Mouse (Mus musculus) hindbrain, postnatal 0 days (tissue): ENCODE measurements around the gene Ppcdc. TPM values are rescaled to one million over a fixed set of nuclear protein-coding genes. Genes with fewer than 3 reads are reported as not detected.

Source experiments
- ATAC-seq: fragments of 200-750 bp; cut with Nextera tagmentation; 2 replicates; pipeline ENCODE4 v1.8.0; 2017; ENCODE audit warnings: mild to moderate bottlenecking, moderate TSS enrichment, moderate library complexity
- DNase-seq: peaks from one replicate; pipeline ENCODE4 v3.0.0-alpha.2; 2015; ENCODE audit warnings: low spot score
- H3K27ac ChIP-seq: fragments of 300-500 bp; sonication (generic); 2 replicates; pipeline ENCODE4 v1.5.1; 2014; ENCODE audit warnings: mild to moderate bottlenecking
- H3K27me3 ChIP-seq: fragments of 300-500 bp; sonication (generic); 2 replicates; pipeline ENCODE4 v1.6.1; 2014; ENCODE audit warnings: low read length, mixed read lengths; ENCODE audit not compliant: insufficient read depth
- H3K36me3 ChIP-seq: fragments of 300-500 bp; sonication (generic); 2 replicates; pipeline ENCODE4 v1.6.1; 2014; ENCODE audit warnings: low read length, mixed read lengths; ENCODE audit not compliant: insufficient read depth
- H3K4me1 ChIP-seq: fragments of 300-500 bp; sonication (generic); 2 replicates; pipeline ENCODE4 v1.6.1; 2014; ENCODE audit warnings: antibody characterized with exemption, low read length, mixed read lengths; ENCODE audit not compliant: insufficient read depth
- H3K4me2 ChIP-seq: fragments of 300-500 bp; sonication (generic); 2 replicates; pipeline ENCODE4 v1.6.1; 2014; ENCODE audit warnings: low read depth, mild to moderate bottlenecking, low read length, moderate library complexity, mixed read lengths
- H3K4me3 ChIP-seq: fragments of 300-500 bp; sonication (generic); 2 replicates; pipeline ENCODE4 v1.5.1; 2014; ENCODE audit warnings: low read length
- H3K9ac ChIP-seq: fragments of 300-500 bp; sonication (generic); replicated peaks from 2 replicates; pipeline ENCODE4 v1.6.1; 2014; ENCODE audit warnings: mild to moderate bottlenecking, low read length, moderate library complexity, mixed read lengths
- H3K9me3 ChIP-seq: fragments of 300-500 bp; sonication (generic); 2 replicates; pipeline ENCODE4 v1.6.1; 2016; ENCODE audit warnings: low read length, mixed read lengths
- CTCF ChIP-seq: IDR thresholded peaks from 2 replicates; pipeline ENCODE4 v1.5.1; 2016; ENCODE audit warnings: antibody characterized with exemption, control low read depth, low read depth
- WGBS: fragments of 180-500 bp; shearing (Covaris S2); extraction: QIAGEN DNeasy Blood & Tissue Kit; methylation state at CpG from one replicate; pipeline ENCODE4 v1.1.7; 2014; 5-methylcytosine and 5-hydroxymethylcytosine counted together
- polyA plus RNA-seq: library from polyadenylated mRNA; unstranded; fragments of >200 nt; fragmentation: Nextera tagmentation; extraction: Ambion mirVana; gene quantifications from 2 replicates; pipeline ENCODE4 v1.2.1, GENCODE M21; 2015
- total RNA-seq: library from RNA; depleted of rRNA; stranded (reverse); fragments of >200 nt; gene quantifications from 2 replicates; pipeline ENCODE4 v1.2.3, GENCODE M21; 2014; rRNA removed

The Ppcdc gene
- total and polyA plus RNA-seq, 2 experiments from 2014 or later = 16.5 to 25.8 TPM

- H3K4me2 ChIP-seq = no peak overlapping the region
- DNase-seq = no peak
- no peak for TF ChIP-seq CTCF
- no peak overlapping the region for H3K27ac ChIP-seq
- no peaks in the 10 kb centered on the region for H3K36me3 ChIP-seq
- no peak for ATAC-seq
- WGBS = 86% methylated on average over 3 of the region's 3 CpGs
- no peak overlapping the region for H3K9ac ChIP-seq
- H3K27me3 ChIP-seq = no peaks in the 10 kb centered on the region
- H3K9me3 ChIP-seq = no peaks in the 10 kb centered on the region
- no peaks in the 10 kb centered on the region for H3K4me1 ChIP-seq
- no peak overlapping the region for H3K4me3 ChIP-seq
Measured at GRCm38 (mm10) chr9:57342186-57342585, 97.7 kb downstream of the Ppcdc start.

DNA sequence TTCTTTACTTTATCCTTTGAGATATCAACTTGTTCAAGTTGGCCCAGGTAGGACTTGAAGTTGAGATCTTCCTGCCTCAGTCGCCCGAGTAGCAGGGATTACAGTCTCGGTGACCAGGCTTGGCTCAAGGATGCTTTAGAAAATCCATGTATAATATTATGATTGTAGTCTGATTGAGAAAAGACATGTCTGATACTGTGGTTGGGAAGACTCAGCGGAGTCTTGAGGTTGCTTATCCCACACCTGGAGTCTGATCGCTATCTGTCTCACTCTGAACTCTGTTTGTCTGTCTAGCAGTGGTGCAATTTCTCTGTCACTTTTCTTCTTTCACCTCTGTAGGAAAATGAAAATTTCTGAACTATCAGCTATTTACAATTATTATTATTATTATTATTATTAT, 99.6 kb downstream of the Ppcdc start:
- no peak overlapping the region for H3K27ac ChIP-seq
- no peak overlapping the region for H3K4me2 ChIP-seq
- no peak overlapping the region for H3K4me3 ChIP-seq
- no peaks in the 10 kb centered on the region for H3K4me1 ChIP-seq
- no peaks in the 10 kb centered on the region for H3K36me3 ChIP-seq
- no peaks in the 10 kb centered on the region for H3K9me3 ChIP-seq
- no peak for DNase-seq
- no peak for TF ChIP-seq CTCF
- no peak overlapping the region for H3K9ac ChIP-seq
- 94% methylated on average over 5 of the region's 5 CpGs for WGBS
- H3K27me3 ChIP-seq = no peaks in the 10 kb centered on the region
- no peak for ATAC-seq

DNA sequence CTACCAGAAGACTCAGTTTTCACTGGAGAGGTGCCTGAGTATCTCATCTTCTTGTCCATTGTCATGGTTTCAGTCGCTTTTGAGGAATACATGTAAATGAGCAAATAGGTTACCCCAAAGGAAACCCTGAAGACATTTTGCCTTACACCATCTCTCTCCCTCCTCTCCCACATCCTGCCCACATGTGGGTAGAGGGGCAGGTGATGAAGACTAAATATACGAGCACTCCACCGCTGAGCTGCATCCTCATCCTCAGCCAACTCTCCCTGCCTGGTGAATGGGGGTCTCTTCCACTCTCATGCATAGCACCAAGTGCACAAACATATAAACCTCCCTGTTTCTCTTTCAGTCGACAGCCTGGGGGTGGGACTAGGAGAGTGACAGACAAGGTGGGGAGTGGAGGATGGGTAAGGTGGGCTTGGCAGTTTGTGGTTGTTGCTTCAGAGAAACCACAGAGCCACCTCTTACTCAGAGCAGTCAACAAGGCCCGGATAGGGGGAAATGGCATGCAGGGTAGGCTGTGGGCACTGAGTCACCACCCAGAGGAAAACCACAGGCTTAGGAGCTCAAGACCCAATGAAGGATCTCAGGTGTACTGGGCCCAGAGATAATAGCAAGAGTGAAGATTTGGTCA, 100.2 kb downstream of the Ppcdc start:
- no peaks in the 10 kb centered on the region for H3K36me3 ChIP-seq
- no peak overlapping the region for H3K9ac ChIP-seq
- TF ChIP-seq CTCF = no peak
- no peak overlapping the region for H3K4me3 ChIP-seq
- H3K9me3 ChIP-seq = no peaks in the 10 kb centered on the region
- ATAC-seq = no peak
- WGBS = 80% methylated on average over 5 of the region's 5 CpGs
- no peaks in the 10 kb centered on the region for H3K27me3 ChIP-seq
- H3K27ac ChIP-seq = no peak overlapping the region
- H3K4me2 ChIP-seq = no peak overlapping the region
- no peak for DNase-seq
- no peaks in the 10 kb centered on the region for H3K4me1 ChIP-seq

DNA sequence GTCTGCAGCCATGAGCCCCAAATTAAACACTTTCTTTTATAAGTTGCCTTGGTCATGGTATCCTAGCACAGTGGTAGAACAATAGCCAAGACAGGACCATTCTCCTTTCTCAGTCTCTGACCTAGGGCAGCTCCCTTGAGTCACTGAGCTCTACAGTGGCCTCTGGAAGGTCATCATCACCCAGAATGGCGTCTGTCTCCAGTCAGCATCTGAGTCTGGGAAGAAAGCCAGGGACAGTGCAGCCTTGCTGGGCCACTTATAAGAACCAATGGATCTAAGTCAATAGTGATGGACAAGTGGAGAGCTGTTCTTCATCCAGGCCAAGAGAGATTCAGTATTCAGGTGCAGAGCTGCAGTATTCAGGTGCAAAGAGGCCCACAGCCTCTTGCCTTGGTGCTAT, 101.2 kb downstream of the Ppcdc start:
- ATAC-seq (no peak), DNase-seq (no peak)
- Histone ChIP-seq H3K4me3 (no peak overlapping the region), H3K4me2 (no peak overlapping the region), H3K36me3 (no peaks in the 10 kb centered on the region), H3K4me1 (no peaks in the 10 kb centered on the region), H3K27me3 (no peaks in the 10 kb centered on the region), H3K9ac (no peak overlapping the region), H3K9me3 (no peaks in the 10 kb centered on the region), H3K27ac (no peak overlapping the region)
- TF ChIP-seq CTCF = no peak
- WGBS = 77% methylated on average over 1 of the region's 1 CpGs

Other genes starting within 250 kb of the Ppcdc start
- gene Trcg1, start 203.6 kb downstream of the Ppcdc start, total RNA-seq = not detected in 2 replicates
- gene Trcg1, start 203.6 kb downstream of the Ppcdc start, polyA plus RNA-seq = not detected in 2 replicates
- gene 1700017B05Rik, start 177.5 kb downstream of the Ppcdc start, total RNA-seq = 10.6 and 14.7 TPM in 2 replicates
- gene 1700017B05Rik, start 177.5 kb downstream of the Ppcdc start, polyA plus RNA-seq = 5.2 and 5.3 TPM in 2 replicates
- 366 and 375 TPM in 2 replicates for gene Scamp5, start 27.9 kb upstream of the Ppcdc start, total RNA-seq
- 154 and 163 TPM in 2 replicates for gene Scamp5, start 27.9 kb upstream of the Ppcdc start, polyA plus RNA-seq
- 11.7 and 19.6 TPM in 2 replicates for gene Rpp25, start 63.9 kb upstream of the Ppcdc start, total RNA-seq
- 15.2 and 17.0 TPM in 2 replicates for gene Rpp25, start 63.9 kb upstream of the Ppcdc start, polyA plus RNA-seq
- gene Cox5a, start 81.2 kb upstream of the Ppcdc start, total RNA-seq = 212 and 237 TPM in 2 replicates
- 1,238 and 1,244 TPM in 2 replicates for gene Cox5a, start 81.2 kb upstream of the Ppcdc start, polyA plus RNA-seq
- 14.6 and 21.5 TPM in 2 replicates for gene Fam219b, start 97.4 kb upstream of the Ppcdc start, total RNA-seq
- gene Fam219b, start 97.4 kb upstream of the Ppcdc start, polyA plus RNA-seq = 22.2 and 23.2 TPM in 2 replicates
- gene Mpi, start 112.6 kb upstream of the Ppcdc start, total RNA-seq = 67.9 and 78.6 TPM in 2 replicates
- 61.5 and 64.6 TPM in 2 replicates for gene Mpi, start 112.6 kb upstream of the Ppcdc start, polyA plus RNA-seq
- 50.5 and 53.1 TPM in 2 replicates for gene Scamp2, start 120.8 kb upstream of the Ppcdc start, total RNA-seq
- 47.4 and 49.3 TPM in 2 replicates for gene Scamp2, start 120.8 kb upstream of the Ppcdc start, polyA plus RNA-seq
- gene Ulk3, start 149.3 kb upstream of the Ppcdc start, total RNA-seq = 21.1 and 27.3 TPM in 2 replicates
- gene Ulk3, start 149.3 kb upstream of the Ppcdc start, polyA plus RNA-seq = 18.5 and 21.0 TPM in 2 replicates
- gene Cplx3, start 166.2 kb upstream of the Ppcdc start, total RNA-seq = 0.10 TPM in 1 of 2 replicates, not detected in the other
- gene Cplx3, start 166.2 kb upstream of the Ppcdc start, polyA plus RNA-seq = 0.79 and 1.2 TPM in 2 replicates
- gene Lman1l, start 180.7 kb upstream of the Ppcdc start, total RNA-seq = not detected in 2 replicates
- not detected in 2 replicates for gene Lman1l, start 180.7 kb upstream of the Ppcdc start, polyA plus RNA-seq
- gene Csk, start 213.5 kb upstream of the Ppcdc start, total RNA-seq = 128 and 129 TPM in 2 replicates
- 39.4 and 44.4 TPM in 2 replicates for gene Csk, start 213.5 kb upstream of the Ppcdc start, polyA plus RNA-seq
- not detected in 2 replicates for gene Cyp1a2, start 243.6 kb upstream of the Ppcdc start, total RNA-seq
- gene Cyp1a2, start 243.6 kb upstream of the Ppcdc start, polyA plus RNA-seq = not detected in 2 replicates
- 0.05 and 0.07 TPM in 2 replicates for gene Cyp1a1, start 247.8 kb upstream of the Ppcdc start, total RNA-seq
- gene Cyp1a1, start 247.8 kb upstream of the Ppcdc start, polyA plus RNA-seq = 0.10 and 0.24 TPM in 2 replicates